Mouse (Mus musculus) testis, adult 2 months (tissue): Measurements from ENCODE around the gene Atad1. TPM values are rescaled to one million over a fixed set of nuclear protein-coding genes. Genes with fewer than 3 reads are reported as not detected.

Experiments
- H3K27ac ChIP-seq: fragments of 200-500 bp; 2 replicates; pipeline ENCODE4 v1.5.1; 2012; ENCODE audit warnings: low read depth, low read length; ENCODE audit not compliant: control insufficient read depth, insufficient read depth
- H3K27me3 ChIP-seq: fragments of 200-500 bp; 2 replicates; pipeline ENCODE4 v1.6.1; 2012; ENCODE audit warnings: mild to moderate bottlenecking, low read length, moderate library complexity; ENCODE audit not compliant: control insufficient read depth, insufficient read depth
- H3K36me3 ChIP-seq: fragments of 200-500 bp; 2 replicates; pipeline ENCODE4 v1.6.1; 2012; ENCODE audit warnings: mild to moderate bottlenecking, low read length; ENCODE audit not compliant: control insufficient read depth, insufficient read depth
- H3K4me1 ChIP-seq: fragments of 200-500 bp; 2 replicates; pipeline ENCODE4 v1.6.1; 2012; ENCODE audit warnings: low read length; ENCODE audit not compliant: control insufficient read depth, insufficient read depth
- H3K4me3 ChIP-seq: fragments of 200-500 bp; 2 replicates; pipeline ENCODE4 v1.5.1; 2012; ENCODE audit warnings: low read depth, mild to moderate bottlenecking, low read length, moderate library complexity, mixed read lengths; ENCODE audit not compliant: control insufficient read depth
- CTCF ChIP-seq: fragments of 200-500 bp; IDR thresholded peaks from 2 replicates; pipeline ENCODE4 v1.5.1; 2012; ENCODE audit warnings: low read depth, mild to moderate bottlenecking, inconsistent platforms, low read length, moderate library complexity; ENCODE audit not compliant: control insufficient read depth, insufficient read depth, insufficient replicate concordance
- POLR2A ChIP-seq: fragments of 200-500 bp; IDR thresholded peaks from 2 replicates; pipeline ENCODE4 v1.6.1; 2012; ENCODE audit warnings: low read depth, mild to moderate bottlenecking, inconsistent platforms, low read length, moderate library complexity; ENCODE audit not compliant: control insufficient read depth
- polyA plus RNA-seq: library from polyadenylated mRNA; depleted of rRNA; stranded (reverse); fragments of >200 nt; gene quantifications from 2 replicates; pipeline ENCODE4 v1.2.3, GENCODE M21; 2012

Gene Atad1
- polyA plus RNA-seq, 1 experiment = 90.4 TPM

DNA sequence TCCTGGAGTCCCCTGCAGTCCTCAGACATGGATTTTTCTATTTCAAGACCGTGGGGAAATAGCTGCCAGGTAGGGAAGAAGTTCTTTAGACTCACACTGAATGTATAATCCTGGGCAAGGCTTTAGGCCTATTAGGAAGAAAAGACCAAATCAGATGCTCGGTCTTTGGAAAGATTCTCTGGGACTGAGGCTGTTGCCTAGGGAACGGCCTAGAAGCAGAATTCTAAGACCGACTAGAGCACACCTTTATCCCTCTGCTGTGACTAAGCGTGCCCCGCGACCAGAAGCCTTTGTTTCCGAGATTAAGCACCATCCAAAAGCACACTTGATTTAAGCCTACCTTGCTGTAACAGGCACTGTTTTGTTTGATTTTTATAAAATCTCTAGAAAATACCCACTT is 97.6 kb downstream of the Atad1 start:
- TF ChIP-seq POLR2A = no peak
- H3K27ac ChIP-seq = no peak overlapping the region
- no peak overlapping the region for H3K4me3 ChIP-seq
- H3K36me3 ChIP-seq = no peaks in the 10 kb centered on the region
- H3K4me1 ChIP-seq = no peaks in the 10 kb centered on the region; the same call in 1 of the 2 replicates
- H3K27me3 ChIP-seq = no peaks in the 10 kb centered on the region

- Histone ChIP-seq H3K4me1 (no peaks in the 10 kb centered on the region; the same call in 1 of the 2 replicates), H3K36me3 (no peaks in the 10 kb centered on the region), H3K27ac (no peak overlapping the region), H3K4me3 (no peak overlapping the region), H3K27me3 (no peaks in the 10 kb centered on the region)
- no peak for TF ChIP-seq CTCF
- no peak for TF ChIP-seq POLR2A
These were observed 98.1 kb downstream of the Atad1 start for GRCm38 (mm10) chr19:32641535-32641934.

DNA sequence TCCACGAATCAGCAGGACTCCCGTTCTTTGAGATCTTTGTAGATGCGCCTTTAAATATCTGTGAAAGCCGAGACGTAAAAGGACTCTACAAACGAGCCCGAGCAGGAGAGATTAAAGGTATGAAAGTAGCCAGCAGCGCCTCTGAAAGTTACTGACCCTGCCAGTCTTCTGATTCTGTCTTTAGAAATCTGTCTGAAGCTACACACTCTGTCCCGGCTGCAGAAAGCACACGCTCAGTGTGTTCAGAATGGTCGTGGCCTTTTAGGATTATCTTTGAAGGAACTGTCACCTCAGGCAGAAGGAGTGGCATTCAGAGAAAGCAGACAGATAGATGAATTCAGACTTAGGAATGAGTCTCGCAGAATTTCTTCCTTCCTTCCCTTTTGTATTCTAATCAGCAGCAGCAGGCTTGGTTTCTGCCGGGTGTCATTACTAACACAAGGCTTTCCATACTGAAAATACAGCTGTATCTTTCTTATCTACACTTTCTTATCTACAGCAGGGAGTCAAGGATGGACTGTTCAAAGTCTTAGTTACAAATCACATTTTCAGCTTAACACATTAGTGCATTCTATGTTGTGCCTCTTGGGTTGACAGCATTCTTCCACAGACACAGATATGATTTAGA is 101.2 kb downstream of the Atad1 start:
- no peak for TF ChIP-seq POLR2A
- no peak for TF ChIP-seq CTCF
- no peaks in the 10 kb centered on the region for H3K27me3 ChIP-seq
- no peaks in the 10 kb centered on the region; the same call in 1 of the 2 replicates for H3K4me1 ChIP-seq
- peak overlapping the region; percentile 55; the same call in 1 of the 2 replicates for H3K27ac ChIP-seq
- H3K4me3 ChIP-seq = no peak overlapping the region
- no peaks in the 10 kb centered on the region for H3K36me3 ChIP-seq

DNA sequence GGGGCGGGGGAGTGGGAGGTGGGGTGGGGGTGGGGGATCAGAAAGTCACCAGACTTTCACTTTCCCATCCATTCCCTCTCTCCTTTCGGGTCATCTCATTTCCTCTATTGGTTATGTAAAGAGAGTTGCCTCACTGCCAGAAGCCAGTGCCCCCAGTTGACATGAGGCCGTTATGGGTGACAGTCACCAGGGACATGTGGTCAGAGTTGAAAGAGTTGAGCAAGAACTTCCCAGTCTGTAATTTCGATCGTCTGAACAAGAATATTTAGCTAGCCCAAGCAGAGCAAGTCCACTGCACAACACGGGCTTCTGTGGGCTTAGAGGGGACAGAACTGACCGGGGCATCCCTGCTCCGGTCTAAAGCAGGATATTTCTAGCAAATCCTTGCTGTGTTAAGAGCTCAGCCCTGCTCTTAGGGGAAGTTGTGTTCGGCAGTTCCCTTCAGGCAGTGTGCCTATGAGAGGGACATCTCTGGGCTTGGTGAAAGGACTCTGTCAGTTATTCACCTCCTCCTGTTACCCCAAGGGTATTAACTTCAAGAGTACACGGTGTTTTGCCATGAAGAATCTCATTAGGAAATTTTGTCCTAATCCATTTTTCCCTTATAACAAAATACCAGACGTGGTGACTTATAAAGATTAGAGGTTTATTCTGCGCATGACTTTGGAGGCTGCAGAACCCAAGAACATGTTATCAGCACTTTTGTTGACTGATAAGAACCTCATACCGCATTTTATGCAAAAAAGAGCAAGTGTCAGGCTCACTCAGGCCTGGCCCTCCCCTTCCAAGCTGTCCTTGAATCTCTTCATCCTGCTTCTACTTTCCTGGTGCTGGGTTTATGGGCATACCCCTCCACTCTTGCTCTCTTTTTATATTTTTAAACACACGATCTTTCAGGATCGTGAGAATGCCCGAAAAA is 102.0 kb downstream of the Atad1 start:
- Histone ChIP-seq H3K27me3 (no peaks in the 10 kb centered on the region), H3K4me1 (no peaks in the 10 kb centered on the region; the same call in 1 of the 2 replicates), H3K36me3 (no peaks in the 10 kb centered on the region), H3K4me3 (no peak overlapping the region), H3K27ac (peak overlapping the region; percentile 55)
- TF ChIP-seq CTCF (no peak), POLR2A (no peak)

GRCm38 (mm10) chr19:32634916-32635315 is 104.7 kb downstream of the Atad1 start:
- no peak for TF ChIP-seq CTCF
- TF ChIP-seq POLR2A = no peak
- Histone ChIP-seq H3K4me1 (no peaks in the 10 kb centered on the region; the same call in 1 of the 2 replicates), H3K27me3 (no peaks in the 10 kb centered on the region), H3K27ac (no peak overlapping the region), H3K4me3 (no peak overlapping the region), H3K36me3 (no peaks in the 10 kb centered on the region)

DNA sequence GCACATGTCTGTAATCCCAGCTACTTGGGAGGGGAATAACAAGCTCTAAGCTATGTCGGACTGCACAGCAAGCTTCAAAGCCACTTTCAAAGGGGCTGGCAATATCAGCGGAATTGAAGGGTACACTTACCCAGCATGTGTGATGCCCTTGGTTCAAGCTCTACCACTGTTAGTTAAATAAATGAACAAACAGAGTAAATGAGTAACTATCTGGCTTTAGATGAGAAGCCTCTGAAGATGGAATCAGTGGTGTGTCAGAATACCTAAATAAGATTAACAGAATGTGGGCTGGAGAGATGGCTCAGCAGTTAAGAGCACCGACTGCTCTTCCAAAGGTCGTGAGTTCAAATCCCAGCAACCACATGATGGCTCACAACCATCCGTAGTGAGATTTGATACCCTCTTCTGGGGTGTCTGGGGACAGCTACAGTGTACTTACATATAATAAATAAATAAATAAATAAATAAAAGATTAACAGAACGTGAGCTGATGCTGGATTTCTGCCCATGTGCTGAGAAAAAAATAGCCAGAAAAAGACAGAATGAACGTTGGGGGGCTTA is 110.9 kb downstream of the Atad1 start:
- H3K4me1 ChIP-seq = no peaks in the 10 kb centered on the region
- no peaks in the 10 kb centered on the region for H3K27me3 ChIP-seq
- H3K4me3 ChIP-seq = no peak overlapping the region
- no peak overlapping the region for H3K27ac ChIP-seq
- TF ChIP-seq CTCF (no peak), POLR2A (no peak)
- no peaks in the 10 kb centered on the region for H3K36me3 ChIP-seq

GRCm38 (mm10) chr19:32627631-32628030 is 112.0 kb downstream of the Atad1 start:
- Histone ChIP-seq H3K27me3 (no peaks in the 10 kb centered on the region), H3K4me1 (no peaks in the 10 kb centered on the region), H3K36me3 (no peaks in the 10 kb centered on the region), H3K27ac (no peak overlapping the region), H3K4me3 (no peak overlapping the region)
- TF ChIP-seq CTCF = no peak
- no peak for TF ChIP-seq POLR2A
